8 mouse cellular contexts compared by ENCODE assay signal in the genomic region with DNA sequence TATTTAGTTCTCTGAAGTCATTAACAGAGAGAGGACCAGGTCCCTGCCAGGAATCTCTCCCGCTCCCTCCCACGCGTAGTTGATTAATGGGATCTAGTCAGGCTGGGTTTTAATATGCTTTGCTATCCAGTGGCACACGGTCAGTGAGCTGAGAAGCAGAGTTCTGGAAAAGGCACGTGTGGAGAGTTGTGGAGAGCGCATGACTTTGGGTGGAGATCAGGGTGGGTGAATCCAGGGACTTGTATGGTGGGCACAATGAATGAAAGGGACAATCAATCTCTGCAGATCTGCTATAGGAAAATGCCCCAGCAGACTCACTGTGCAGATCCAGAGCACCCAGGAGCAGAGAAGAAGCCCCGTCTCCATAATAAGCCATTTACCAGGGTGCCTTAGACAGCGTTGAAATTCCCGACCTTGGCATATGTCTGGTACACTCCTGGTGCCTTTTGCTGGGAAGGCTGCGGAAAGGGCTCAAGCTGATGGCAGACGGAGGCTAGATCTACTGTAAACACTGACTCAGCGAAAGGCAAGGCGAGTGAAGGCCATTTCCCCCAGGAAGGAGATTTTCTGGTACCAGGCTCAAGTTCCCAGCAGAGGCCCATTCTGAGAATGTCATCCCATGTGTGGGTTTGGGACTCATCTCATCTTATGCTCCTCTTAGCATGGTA.
DNase-seq lines count a peak whose midpoint lies in the region; ATAC-seq and TF ChIP-seq lines count a peak whose summit lies in the region.

No protein-coding gene starts in this region.

- no peaks in the 10 kb centered on the region for H3K27me3 ChIP-seq in limb, embryonic 12.5 days
- H3K27me3 ChIP-seq in forebrain, embryonic 11.5 days (ENCODE audit: control insufficient read depth, insufficient read depth, low read length) = no peaks in the 10 kb centered on the region

- no peaks in the 10 kb centered on the region for H3K9me3 ChIP-seq in limb, embryonic 12.5 days
- H3K9me3 ChIP-seq in forebrain, embryonic 11.5 days (ENCODE audit: control insufficient read depth, low read length) = no peaks in the 10 kb centered on the region

- WGBS in limb, embryonic 12.5 days = 63% methylated on average over 13 of the region's 13 CpGs
- WGBS in forebrain, embryonic 11.5 days = 82% methylated on average over 13 of the region's 13 CpGs

- TF ChIP-seq CTCF in left cerebral cortex, adult 2 months (IDR thresholded peaks at IDR 0.05) = no peak

- no peak for DNase-seq in left cerebral cortex, adult 2 months (ENCODE audit: extremely low spot score in 1 of 2, low spot score in 2 of 2)
- no peak for DNase-seq in left cerebral cortex, adult 8-10 months (ENCODE audit: low spot score in 2 of 2)
- DNase-seq in adrenal gland, postnatal 10 days = peak; percentile 65
- DNase-seq in heart, postnatal 4 days = peak; percentile 46
- DNase-seq in cerebellum, adult 9-11 months = no peak
- DNase-seq in forebrain, embryonic 11.5 days (ENCODE audit: low spot score) = no peak

- no peak overlapping the region for H3K4me3 ChIP-seq in left cerebral cortex, adult 2 months
- no peak overlapping the region for H3K4me3 ChIP-seq in limb, embryonic 12.5 days (replicated peaks)
- no peak overlapping the region for H3K4me3 ChIP-seq in forebrain, embryonic 11.5 days (ENCODE audit: low read depth, low read length)

- ATAC-seq in limb, embryonic 12.5 days (ENCODE audit: insufficient number of reproducible peaks, insufficient read depth, low FRiP score, low TSS enrichment, low read depth) = no peak
- ATAC-seq in frontal cortex, adult (ENCODE audit: low TSS enrichment) = no peak
- ATAC-seq in forebrain, embryonic 11.5 days (replicated peaks; ENCODE audit: low FRiP score) = no peak

- no peak overlapping the region for H3K9ac ChIP-seq in limb, embryonic 12.5 days (replicated peaks)
- H3K9ac ChIP-seq in forebrain, embryonic 11.5 days (ENCODE audit: low read length) = no peak overlapping the region

- intact Hi-C loops in left cerebral cortex, adult 2 months (cut with DNase I) = no loop called here

- no peaks in the 10 kb centered on the region for H3K36me3 ChIP-seq in limb, embryonic 12.5 days
- no peaks in the 10 kb centered on the region for H3K36me3 ChIP-seq in forebrain, embryonic 11.5 days (ENCODE audit: control insufficient read depth, insufficient read depth, low read length)

- peak overlapping the region; percentile 16; the same call in 1 of the 2 replicates for H3K27ac ChIP-seq in left cerebral cortex, adult 2 months
- no peak overlapping the region; the same call in 1 of the 2 replicates for H3K27ac ChIP-seq in limb, embryonic 12.5 days
- H3K27ac ChIP-seq in forebrain, embryonic 11.5 days (ENCODE audit: low read depth, low read length) = no peak overlapping the region

- H3K4me1 ChIP-seq in limb, embryonic 12.5 days (replicated peaks) = peaks cover 23% of the 10 kb centered on the region
- H3K4me1 ChIP-seq in forebrain, embryonic 11.5 days (replicated peaks; ENCODE audit: control insufficient read depth, insufficient read depth, low read length) = no peaks in the 10 kb centered on the region

- 0 out of 2 replicates have a peak overlapping the region, but pooled peaks have one; percentile 51 for H3K4me2 ChIP-seq in limb, embryonic 12.5 days
- H3K4me2 ChIP-seq in forebrain, embryonic 11.5 days (ENCODE audit: low read depth, low read length, severe bottlenecking) = no peak overlapping the region

Comparison
In these comparisons a context has a peak if more than half of its experiments do, and no peak if none do; other contexts are left out.
1. DNase-seq: peak in adrenal gland, postnatal 10 days (single experiment) and heart, postnatal 4 days (single experiment); none in left cerebral cortex, adult 2 months (0 of 2), left cerebral cortex, adult 8-10 months (0 of 2), cerebellum, adult 9-11 months (single experiment) and forebrain, embryonic 11.5 days (single experiment).